Mouse (Mus musculus): ENCODE measurements around the gene Dcp1a. TPM values are rescaled to one million over a fixed set of nuclear protein-coding genes. Genes with fewer than 3 reads are reported as not detected.

Gene Dcp1a
- polyA plus RNA-seq, 2 experiments = 6.2 to 12.5 TPM

- Histone ChIP-seq H3K36me3 (replicated peaks; ENCODE audit: control insufficient read depth, insufficient read depth, low read depth) (no peaks in the 10 kb centered on the region), H3K9ac (replicated peaks) (no peak overlapping the region), H3K27ac (no peak overlapping the region), H3K27me3 (ENCODE audit: control insufficient read depth, insufficient read depth, low read length) (no peaks in the 10 kb centered on the region), H3K4me2 (ENCODE audit: low read depth) (no peak overlapping the region), H3K4me3 (ENCODE audit: insufficient read depth in 1 of 2, low read depth in 2 of 2, low read length in 2 of 2) (no peak overlapping the region), H3K9me3 (ENCODE audit: control insufficient read depth, low read length) (no peaks in the 10 kb centered on the region), H3K4me1 (replicated peaks; ENCODE audit: control insufficient read depth in 2 of 2, insufficient read depth in 2 of 2, low read length in 1 of 2) (peaks cover 0 to 3% of the 10 kb centered on the region in 2 experiments; a peak in 1 of 4 replicates)
- DNase-seq (ENCODE audit: low read depth in 3 of 3, low spot score in 3 of 3) = peak; percentile 36 to 41 (median 40)
- no peak for TF ChIP-seq EP300 (IDR thresholded peaks at IDR 0.05; ENCODE audit: low read depth)
- peak; percentile 88 for TF ChIP-seq CTCF (IDR thresholded peaks at IDR 0.05; ENCODE audit: low read depth)
- WGBS (ENCODE audit: insufficient replicate concordance) = 8% methylated on average over 14 of the region's 14 CpGs
- no peak for ATAC-seq (ENCODE audit: insufficient read depth)
Observed at GRCm38 (mm10) chr14:30459891-30460523, 19.3 kb upstream of the Dcp1a start.

- Histone ChIP-seq H3K4me3 (ENCODE audit: insufficient read depth in 1 of 2, low read depth in 2 of 2, low read length in 2 of 2) (no peak overlapping the region), H3K27ac (no peak overlapping the region), H3K4me2 (ENCODE audit: low read depth) (no peak overlapping the region), H3K27me3 (ENCODE audit: control insufficient read depth, insufficient read depth, low read length) (no peaks in the 10 kb centered on the region), H3K4me1 (replicated peaks; ENCODE audit: control insufficient read depth in 2 of 2, insufficient read depth in 2 of 2, low read length in 1 of 2) (peaks cover 0 to 1% of the 10 kb centered on the region in 2 experiments; a peak in 1 of 4 replicates), H3K36me3 (replicated peaks; ENCODE audit: control insufficient read depth, insufficient read depth, low read depth) (no peaks in the 10 kb centered on the region), H3K9me3 (ENCODE audit: control insufficient read depth, low read length) (no peaks in the 10 kb centered on the region), H3K9ac (replicated peaks) (no peak overlapping the region)
- WGBS (ENCODE audit: insufficient replicate concordance) = 64% methylated on average over 4 of the region's 4 CpGs
- ATAC-seq (ENCODE audit: insufficient read depth) (no peak), DNase-seq (ENCODE audit: low read depth in 3 of 3, low spot score in 3 of 3) (no peak)
- TF ChIP-seq CTCF (IDR thresholded peaks at IDR 0.05; ENCODE audit: low read depth) (no peak), EP300 (IDR thresholded peaks at IDR 0.05; ENCODE audit: low read depth) (no peak)
Observed at GRCm38 (mm10) chr14:30463312-30463711, 16.0 kb upstream of the Dcp1a start.

- TF ChIP-seq CTCF (IDR thresholded peaks at IDR 0.05; ENCODE audit: low read depth) (no peak), EP300 (IDR thresholded peaks at IDR 0.05; ENCODE audit: low read depth) (no peak)
- no peak overlapping the region for H3K4me2 ChIP-seq (ENCODE audit: low read depth)
- no peaks in the 10 kb centered on the region for H3K27me3 ChIP-seq (ENCODE audit: control insufficient read depth, insufficient read depth, low read length)
- DNase-seq (ENCODE audit: low read depth in 3 of 3, low spot score in 3 of 3) (no peak), ATAC-seq (ENCODE audit: insufficient read depth) (no peak)
- no peaks in the 10 kb centered on the region for H3K36me3 ChIP-seq (replicated peaks; ENCODE audit: control insufficient read depth, insufficient read depth, low read depth)
- 57% methylated on average over 5 of the region's 5 CpGs for WGBS (ENCODE audit: insufficient replicate concordance)
- no peaks in the 10 kb centered on the region for H3K9me3 ChIP-seq (ENCODE audit: control insufficient read depth, low read length)
- no peak overlapping the region for H3K9ac ChIP-seq (replicated peaks)
- H3K27ac ChIP-seq = no peak overlapping the region
- H3K4me3 ChIP-seq (ENCODE audit: insufficient read depth in 1 of 2, low read depth in 2 of 2, low read length in 2 of 2) = no peak overlapping the region
- no peaks in the 10 kb centered on the region for H3K4me1 ChIP-seq (replicated peaks; ENCODE audit: control insufficient read depth in 2 of 2, insufficient read depth in 2 of 2, low read length in 1 of 2)
Observed at GRCm38 (mm10) chr14:30473605-30474004, 5.7 kb upstream of the Dcp1a start.

- TF ChIP-seq EP300 (IDR thresholded peaks at IDR 0.05; ENCODE audit: low read depth) (no peak), CTCF (IDR thresholded peaks at IDR 0.05; ENCODE audit: low read depth) (no peak)
- Histone ChIP-seq H3K9ac (replicated peaks) (no peak overlapping the region), H3K27me3 (ENCODE audit: control insufficient read depth, insufficient read depth, low read length) (no peaks in the 10 kb centered on the region), H3K4me3 (ENCODE audit: insufficient read depth in 1 of 2, low read depth in 2 of 2, low read length in 2 of 2) (no peak overlapping the region), H3K4me1 (replicated peaks; ENCODE audit: control insufficient read depth in 2 of 2, insufficient read depth in 2 of 2, low read length in 1 of 2) (no peaks in the 10 kb centered on the region), H3K27ac (no peak overlapping the region), H3K4me2 (ENCODE audit: low read depth) (no peak overlapping the region), H3K36me3 (replicated peaks; ENCODE audit: control insufficient read depth, insufficient read depth, low read depth) (no peaks in the 10 kb centered on the region), H3K9me3 (ENCODE audit: control insufficient read depth, low read length) (no peaks in the 10 kb centered on the region)
- WGBS (ENCODE audit: insufficient replicate concordance) = 64% methylated on average over 6 of the region's 6 CpGs
- DNase-seq (ENCODE audit: low read depth in 3 of 3, low spot score in 3 of 3) (no peak), ATAC-seq (ENCODE audit: insufficient read depth) (no peak)
Observed at GRCm38 (mm10) chr14:30474416-30474815, 4.9 kb upstream of the Dcp1a start.

GRCm38 (mm10) chr14:30491342-30491741 is 12.0 kb downstream of the Dcp1a start, which contains the start of gene Cacna1d:
Gene Cacna1d (minus strand): TSS chr14:30491455.
- DNase-seq (ENCODE audit: low read depth in 3 of 3, low spot score in 3 of 3) = no peak
- ATAC-seq (ENCODE audit: insufficient read depth) = no peak
- Histone ChIP-seq H3K9me3 (ENCODE audit: control insufficient read depth, low read length) (no peaks in the 10 kb centered on the region), H3K4me2 (ENCODE audit: low read depth) (no peak within 1 kb of the TSS), H3K4me1 (replicated peaks; ENCODE audit: control insufficient read depth in 2 of 2, insufficient read depth in 2 of 2, low read length in 1 of 2) (peaks cover 0 to 2% of the 10 kb centered on the region in 2 experiments; a peak in 1 of 4 replicates), H3K36me3 (replicated peaks; ENCODE audit: control insufficient read depth, insufficient read depth, low read depth) (peaks cover 15% of the 10 kb centered on the region), H3K9ac (replicated peaks) (no peak within 1 kb of the TSS), H3K4me3 (ENCODE audit: insufficient read depth in 1 of 2, low read depth in 2 of 2, low read length in 2 of 2) (no peak within 1 kb of the TSS), H3K27me3 (ENCODE audit: control insufficient read depth, insufficient read depth, low read length) (no peaks in the 10 kb centered on the region), H3K27ac (no peak within 1 kb of the TSS)
- no peak for TF ChIP-seq CTCF (IDR thresholded peaks at IDR 0.05; ENCODE audit: low read depth)
- no peak for TF ChIP-seq EP300 (IDR thresholded peaks at IDR 0.05; ENCODE audit: low read depth)
- WGBS (ENCODE audit: insufficient replicate concordance) = 63% methylated on average over 9 of the region's 9 CpGs

All from liver, embryonic 14.5 days (tissue).